Mouse (Mus musculus) neural tube, embryonic 12.5 days (tissue): ENCODE data around the gene Med14. TPM values are rescaled to one million over a fixed set of nuclear protein-coding genes. Genes with fewer than 3 reads are reported as not detected.
A peak's percentile ranks its signal among the peaks of the same experiment; 100 is the strongest.

Experiments
- ATAC-seq: fragments of 200-750 bp; cut with Nextera tagmentation; 2 replicates; pipeline ENCODE4 v1.8.0; 2017; ENCODE audit warnings: low read depth, mild to moderate bottlenecking, moderate TSS enrichment, moderate library complexity; ENCODE audit not compliant: low FRiP score
- H3K27ac ChIP-seq: fragments of 300-500 bp; sonication (generic); 2 replicates; pipeline ENCODE4 v1.5.1; 2016
- H3K27me3 ChIP-seq: fragments of 300-500 bp; sonication (generic); replicated peaks from 2 replicates; pipeline ENCODE4 v1.6.1; 2016; ENCODE audit warnings: mild to moderate bottlenecking
- H3K36me3 ChIP-seq: fragments of 300-500 bp; sonication (generic); 2 replicates; pipeline ENCODE4 v1.6.1; 2016; ENCODE audit warnings: mild to moderate bottlenecking
- H3K4me1 ChIP-seq: fragments of 300-500 bp; sonication (generic); 2 replicates; pipeline ENCODE4 v1.6.1; 2016
- H3K4me2 ChIP-seq: fragments of 300-500 bp; sonication (generic); replicated peaks from 2 replicates; pipeline ENCODE4 v1.6.1; 2016; ENCODE audit warnings: mild to moderate bottlenecking
- H3K4me3 ChIP-seq: fragments of 300-500 bp; sonication (generic); 2 replicates; pipeline ENCODE4 v1.5.1; 2016
- H3K9ac ChIP-seq: fragments of 300-500 bp; sonication (generic); 2 replicates; pipeline ENCODE4 v1.6.1; 2016; ENCODE audit warnings: mild to moderate bottlenecking
- H3K9me3 ChIP-seq: fragments of 300-500 bp; sonication (generic); 2 replicates; pipeline ENCODE4 v1.6.1; 2016; ENCODE audit warnings: mild to moderate bottlenecking
- WGBS: fragments of 180-500 bp; shearing (Covaris S2); methylation state at CpG from one replicate; pipeline ENCODE4 v1.1.7; 2016; 5-methylcytosine and 5-hydroxymethylcytosine counted together
- polyA plus RNA-seq: library from polyadenylated mRNA; unstranded; fragments of >200 nt; fragmentation: Nextera tagmentation; extraction: Ambion mirVana; gene quantifications from 2 replicates; pipeline ENCODE4 v1.2.1, GENCODE M21; 2016

Med14 gene
- 15.6 and 19.6 TPM in 2 replicates for polyA plus RNA-seq

DNA sequence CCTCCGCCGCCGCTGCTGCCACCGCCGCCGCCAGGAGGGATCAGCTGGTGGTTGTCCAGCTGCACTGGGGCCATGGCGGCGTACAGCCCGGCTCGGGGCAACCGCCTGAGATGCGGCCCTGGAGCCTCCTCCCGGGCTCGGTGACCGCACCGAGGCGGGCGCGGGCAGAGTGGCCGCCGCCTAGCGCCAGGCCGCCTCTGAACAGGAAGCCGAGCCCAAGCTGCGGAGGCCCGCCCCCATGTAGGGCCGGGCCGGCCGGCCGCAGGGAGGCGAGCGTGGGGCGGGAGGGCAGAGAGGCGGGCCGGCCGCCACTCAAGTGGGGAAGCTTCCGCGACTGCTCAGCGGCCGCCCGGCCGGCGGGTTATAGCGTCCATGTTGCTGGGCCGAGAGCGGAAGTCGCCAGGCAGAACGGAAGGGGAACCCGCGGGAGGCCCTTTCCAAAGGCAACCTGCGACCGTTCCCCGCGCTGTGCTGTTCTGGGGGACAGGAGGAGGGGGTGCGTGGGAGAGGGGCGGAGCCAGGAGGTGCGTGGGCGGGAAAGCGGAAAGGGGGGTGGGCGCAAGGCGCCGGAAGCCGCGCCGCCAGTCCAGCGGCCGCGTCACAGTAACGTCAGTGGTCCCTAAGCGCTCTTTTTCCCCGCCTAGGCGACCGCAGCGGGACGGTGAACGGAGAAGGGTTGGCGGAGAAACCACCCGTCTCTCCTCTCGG, at the start of gene Med14:
Med14 (minus strand) TSS at position 448 of the 708 bp plus-strand sequence.
- WGBS, result 11% methylated on average over 67 of the region's 79 CpGs

GRCm38 (mm10) chrX:12800559-12800958, 38.7 kb upstream of the Med14 start:
- H3K4me3 ChIP-seq, result no peak overlapping the region
- H3K36me3 ChIP-seq, result no peaks in the 10 kb centered on the region
- no peaks in the 10 kb centered on the region for H3K27me3 ChIP-seq
- 79% methylated on average over 4 of the region's 4 CpGs for WGBS
- no peak overlapping the region for H3K9ac ChIP-seq
- H3K4me2 ChIP-seq, result no peak overlapping the region
- H3K4me1 ChIP-seq, result no peaks in the 10 kb centered on the region
- H3K27ac ChIP-seq, result no peak overlapping the region
- no peak for ATAC-seq
- H3K9me3 ChIP-seq, result no peaks in the 10 kb centered on the region

More for the DNA sequence above, at the start of gene Med14:
- Histone ChIP-seq H3K9me3 (no peaks in the 10 kb centered on the region), H3K4me3 (peak within 1 kb of the TSS; percentile 64), H3K4me1 (peaks cover 5% of the 10 kb centered on the region; the same call in 1 of the 2 replicates), H3K27me3 (0 out of 2 replicates have a peak, but pooled peaks cover 2% of the 10 kb centered on the region), H3K9ac (peak within 1 kb of the TSS; percentile 80), H3K4me2 (peak within 1 kb of the TSS; percentile 59), H3K27ac (peak within 1 kb of the TSS; percentile 87), H3K36me3 (no peaks in the 10 kb centered on the region)
- peak; percentile 97 for ATAC-seq

- Histone ChIP-seq H3K9me3 (no peaks in the 10 kb centered on the region), H3K27ac (no peak overlapping the region), H3K27me3 (no peaks in the 10 kb centered on the region), H3K4me1 (no peaks in the 10 kb centered on the region), H3K4me2 (no peak overlapping the region), H3K4me3 (no peak overlapping the region), H3K9ac (no peak overlapping the region), H3K36me3 (no peaks in the 10 kb centered on the region)
- 60% methylated on average over 2 of the region's 2 CpGs for WGBS
- ATAC-seq, result no peak
Measured at GRCm38 (mm10) chrX:12794842-12795241, 33.0 kb upstream of the Med14 start.

DNA sequence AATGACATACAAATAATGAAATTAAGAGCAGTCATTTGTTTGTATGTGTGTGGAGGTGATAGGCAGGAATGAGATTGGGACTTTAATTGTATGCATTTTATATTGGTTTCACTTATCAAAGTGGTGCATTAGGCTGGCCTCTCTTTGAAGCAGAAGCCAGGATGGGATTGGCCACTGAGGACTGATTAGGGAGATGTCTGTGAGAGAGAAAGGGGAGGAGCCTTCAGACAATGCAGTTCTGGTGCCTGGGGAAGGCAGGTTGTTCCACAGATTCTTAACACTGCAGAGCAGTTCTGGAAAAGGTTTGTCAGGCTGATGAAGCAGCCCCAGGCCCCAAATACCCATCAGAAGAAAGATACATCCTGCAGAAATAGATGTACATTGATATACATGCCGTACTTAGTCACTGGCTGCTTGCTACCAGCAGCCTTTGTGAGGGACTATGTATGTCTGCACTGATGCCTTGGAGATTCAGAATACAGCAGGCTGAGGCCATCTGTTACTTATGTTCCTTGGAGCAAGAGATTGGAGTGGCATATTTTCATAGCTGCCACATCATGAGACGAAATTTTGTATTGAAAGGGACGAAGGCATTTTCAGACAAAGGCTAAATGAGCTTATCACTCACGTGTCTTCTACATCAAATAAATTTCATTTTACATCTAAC, 29.9 kb upstream of the Med14 start:
- no peak overlapping the region for H3K4me3 ChIP-seq
- no peaks in the 10 kb centered on the region for H3K27me3 ChIP-seq
- no peaks in the 10 kb centered on the region for H3K36me3 ChIP-seq
- no peak overlapping the region for H3K9ac ChIP-seq
- no peaks in the 10 kb centered on the region for H3K4me1 ChIP-seq
- H3K9me3 ChIP-seq, result no peaks in the 10 kb centered on the region
- peak; percentile 53; the same call in 1 of the 2 replicates for ATAC-seq
- 74% methylated on average over 4 of the region's 4 CpGs for WGBS
- H3K27ac ChIP-seq, result no peak overlapping the region
- no peak overlapping the region for H3K4me2 ChIP-seq

GRCm38 (mm10) chrX:12773236-12773635, 11.4 kb upstream of the Med14 start:
- no peak for ATAC-seq
- Histone ChIP-seq H3K4me2 (no peak overlapping the region), H3K36me3 (no peaks in the 10 kb centered on the region), H3K9ac (no peak overlapping the region), H3K4me1 (no peaks in the 10 kb centered on the region), H3K27ac (no peak overlapping the region), H3K27me3 (no peaks in the 10 kb centered on the region), H3K9me3 (no peaks in the 10 kb centered on the region), H3K4me3 (no peak overlapping the region)
- 88% methylated on average over 3 of the region's 3 CpGs for WGBS

GRCm38 (mm10) chrX:12771561-12771960, 9.7 kb upstream of the Med14 start:
- Histone ChIP-seq H3K4me1 (no peaks in the 10 kb centered on the region), H3K27me3 (no peaks in the 10 kb centered on the region), H3K4me3 (no peak overlapping the region), H3K4me2 (no peak overlapping the region), H3K9me3 (no peaks in the 10 kb centered on the region), H3K36me3 (no peaks in the 10 kb centered on the region), H3K27ac (no peak overlapping the region), H3K9ac (no peak overlapping the region)
- 66% methylated on average over 2 of the region's 2 CpGs for WGBS
- ATAC-seq, result no peak

DNA sequence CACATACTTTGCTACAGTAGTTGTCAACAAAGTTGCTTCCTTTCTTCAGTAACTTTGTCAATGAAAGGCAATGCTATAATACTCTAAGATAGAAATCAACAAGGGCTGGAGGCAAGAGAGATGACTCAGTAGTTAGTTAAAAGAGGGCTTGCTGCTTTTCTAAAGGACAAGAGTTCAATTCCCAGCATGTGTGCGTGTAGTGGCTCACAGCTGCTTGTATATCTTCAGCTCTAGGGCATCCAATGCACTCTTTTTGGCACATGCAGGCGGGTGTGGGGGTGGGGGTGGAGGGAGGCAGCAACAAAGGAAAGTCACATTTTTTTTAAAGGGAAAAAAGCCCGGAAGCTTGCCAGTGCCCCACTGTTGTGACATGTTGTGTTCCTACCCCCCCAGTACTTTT, 6.7 kb upstream of the Med14 start:
- no peak for ATAC-seq
- WGBS, result 46% methylated on average over 3 of the region's 3 CpGs

GRCm38 (mm10) chrX:12766846-12767564, 5.1 kb upstream of the Med14 start:
- Histone ChIP-seq H3K27ac (no peak overlapping the region), H3K36me3 (no peaks in the 10 kb centered on the region), H3K4me1 (no peaks in the 10 kb centered on the region), H3K4me3 (no peak overlapping the region), H3K9ac (no peak overlapping the region), H3K27me3 (0 out of 2 replicates have a peak, but pooled peaks cover 1% of the 10 kb centered on the region), H3K4me2 (no peak overlapping the region), H3K9me3 (no peaks in the 10 kb centered on the region)
- ATAC-seq, result no peak
- 73% methylated on average over 4 of the region's 4 CpGs for WGBS

More for the DNA sequence above, 6.7 kb upstream of the Med14 start:
- no peaks in the 10 kb centered on the region for H3K9me3 ChIP-seq
- H3K9ac ChIP-seq, result no peak overlapping the region
- no peaks in the 10 kb centered on the region for H3K4me1 ChIP-seq
- H3K36me3 ChIP-seq, result no peaks in the 10 kb centered on the region
- H3K27ac ChIP-seq, result no peak overlapping the region
- H3K4me2 ChIP-seq, result no peak overlapping the region
- no peak overlapping the region for H3K4me3 ChIP-seq
- H3K27me3 ChIP-seq, result no peaks in the 10 kb centered on the region

- Histone ChIP-seq H3K9ac (peak overlapping the region; percentile 80; the same call in 1 of the 2 replicates), H3K27me3 (0 out of 2 replicates have a peak, but pooled peaks cover 2% of the 10 kb centered on the region), H3K4me1 (peaks cover 5% of the 10 kb centered on the region; the same call in 1 of the 2 replicates), H3K36me3 (no peaks in the 10 kb centered on the region), H3K4me2 (peak overlapping the region; percentile 59), H3K4me3 (peak overlapping the region; percentile 64), H3K27ac (no peak overlapping the region), H3K9me3 (no peaks in the 10 kb centered on the region)
- WGBS, result 72% methylated on average over 3 of the region's 3 CpGs
- ATAC-seq, result no peak
Measured at GRCm38 (mm10) chrX:12763127-12763834, 1.4 kb upstream of the Med14 start.

DNA sequence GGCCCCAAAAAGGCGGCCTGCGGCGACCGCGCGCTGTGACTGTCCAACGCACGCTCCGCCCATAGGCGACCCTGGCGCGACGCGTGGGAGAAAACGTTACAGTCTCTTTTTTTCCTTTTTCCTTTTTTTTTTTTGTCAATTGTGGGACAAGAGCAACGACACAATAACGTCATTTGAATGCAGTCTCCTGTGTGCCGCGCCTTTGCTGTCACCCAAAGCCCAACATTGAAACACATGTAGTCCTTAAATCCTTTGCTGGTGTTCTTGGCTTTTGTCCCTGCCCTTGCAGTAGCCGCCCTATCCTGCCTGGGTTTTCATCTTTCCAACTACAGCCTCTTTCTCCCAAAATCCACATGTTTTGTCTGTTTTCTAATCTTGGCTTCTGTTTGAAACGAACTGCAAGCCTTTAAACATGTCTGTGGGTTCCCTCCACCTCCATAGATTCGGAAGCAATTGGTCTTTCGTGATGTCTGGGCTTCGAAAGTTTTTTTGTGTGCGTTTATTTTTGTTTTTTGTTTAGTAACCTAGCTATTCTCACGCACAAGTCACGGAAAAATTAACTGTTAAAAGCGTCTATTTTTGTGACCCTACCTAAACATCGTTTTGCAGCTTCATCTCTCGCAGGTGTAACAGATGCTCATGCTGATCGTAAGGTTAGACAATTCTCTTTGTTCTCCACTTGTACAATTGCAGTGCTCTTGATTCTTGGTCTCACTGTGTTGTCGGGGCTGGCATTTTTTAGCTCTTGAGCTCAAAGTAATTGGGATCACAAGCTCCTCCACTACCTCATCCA, 657 bp upstream of the Med14 start:
- Histone ChIP-seq H3K4me1 (peaks cover 5% of the 10 kb centered on the region; the same call in 1 of the 2 replicates), H3K36me3 (no peaks in the 10 kb centered on the region), H3K4me2 (peak overlapping the region; percentile 59), H3K9ac (peak overlapping the region; percentile 80), H3K27ac (peak overlapping the region; percentile 87), H3K27me3 (0 out of 2 replicates have a peak, but pooled peaks cover 2% of the 10 kb centered on the region), H3K4me3 (peak overlapping the region; percentile 64), H3K9me3 (no peaks in the 10 kb centered on the region)
- ATAC-seq, result no peak; the same call in 1 of the 2 replicates
- WGBS, result 11% methylated on average over 23 of the region's 32 CpGs

GRCm38 (mm10) chrX:12761259-12761625, 631 bp downstream of the Med14 start:
- Histone ChIP-seq H3K36me3 (no peaks in the 10 kb centered on the region), H3K4me3 (peak overlapping the region; percentile 64), H3K4me1 (peaks cover 5% of the 10 kb centered on the region; the same call in 1 of the 2 replicates), H3K4me2 (peak overlapping the region; percentile 59), H3K27ac (peak overlapping the region; percentile 87), H3K9ac (peak overlapping the region; percentile 80), H3K9me3 (no peaks in the 10 kb centered on the region), H3K27me3 (0 out of 2 replicates have a peak, but pooled peaks cover 2% of the 10 kb centered on the region)
- WGBS, result 5% methylated on average over 25 of the region's 25 CpGs
- ATAC-seq, result peak; percentile 2; the same call in 1 of the 2 replicates
